Mouse (Mus musculus): ENCODE data around the gene Calhm3.

Gene Calhm3

GRCm38 (mm10) chr19:47118634-47119033 lies 38.9 kb downstream of the Calhm3 start:
- DNase-seq (ENCODE audit: low spot score in 2 of 2) = no peak

- no peak for DNase-seq (ENCODE audit: low spot score in 2 of 2)
Measured at GRCm38 (mm10) chr19:47104641-47105271, 52.8 kb downstream of the Calhm3 start.

All from cerebellum, postnatal 4 days (tissue).